Mouse (Mus musculus) hindbrain, embryonic 11.5 days (tissue): ENCODE results near the gene Slc16a10. TPM values are rescaled to one million over a fixed set of nuclear protein-coding genes. Genes with fewer than 3 reads are reported as not detected.

ENCODE experiments used
- ATAC-seq: fragments of 200-750 bp; cut with Nextera tagmentation; 2 replicates; pipeline ENCODE4 v1.8.0; 2017; ENCODE audit warnings: mild to moderate bottlenecking, moderate TSS enrichment, moderate library complexity; ENCODE audit not compliant: low FRiP score
- DNase-seq: peaks from one replicate; pipeline ENCODE4 v3.0.0-alpha.2; 2015; ENCODE audit warnings: low spot score
- H3K27ac ChIP-seq: fragments of 300-500 bp; sonication (generic); 2 replicates; pipeline ENCODE4 v1.5.1; 2014; ENCODE audit warnings: mild to moderate bottlenecking, low read depth, low read length
- H3K27me3 ChIP-seq: fragments of 300-500 bp; sonication (generic); 2 replicates; pipeline ENCODE4 v1.6.1; 2014; ENCODE audit warnings: mild to moderate bottlenecking, low read length, moderate library complexity, mixed read lengths; ENCODE audit not compliant: control insufficient read depth, insufficient read depth
- H3K36me3 ChIP-seq: fragments of 300-500 bp; sonication (generic); 2 replicates; pipeline ENCODE4 v1.6.1; 2014; ENCODE audit warnings: mild to moderate bottlenecking, low read length, moderate library complexity, mixed read lengths; ENCODE audit not compliant: control insufficient read depth, insufficient read depth
- H3K4me1 ChIP-seq: fragments of 300-500 bp; sonication (generic); replicated peaks from 2 replicates; pipeline ENCODE4 v1.6.1; 2014; ENCODE audit warnings: low read length, mixed read lengths; ENCODE audit not compliant: control insufficient read depth, insufficient read depth
- H3K4me2 ChIP-seq: fragments of 300-500 bp; sonication (generic); replicated peaks from 2 replicates; pipeline ENCODE4 v1.6.1; 2014; ENCODE audit warnings: mild to moderate bottlenecking, low read depth, low read length
- H3K4me3 ChIP-seq: fragments of 300-500 bp; sonication (generic); 2 replicates; pipeline ENCODE4 v1.5.1; 2014; ENCODE audit warnings: low read depth, low read length
- H3K9ac ChIP-seq: fragments of 300-500 bp; sonication (generic); 2 replicates; pipeline ENCODE4 v1.6.1; 2014; ENCODE audit warnings: low read depth, low read length
- H3K9me3 ChIP-seq: fragments of 300-500 bp; sonication (generic); 2 replicates; pipeline ENCODE4 v1.6.1; 2016; ENCODE audit warnings: low read length; ENCODE audit not compliant: control insufficient read depth
- WGBS: fragments of 180-500 bp; shearing (Covaris S2); extraction: QIAGEN DNeasy Blood & Tissue Kit; methylation state at CpG from one replicate; pipeline ENCODE4 v1.1.7; 2014; 5-methylcytosine and 5-hydroxymethylcytosine counted together
- polyA plus RNA-seq: library from polyadenylated mRNA; unstranded; fragments of >200 nt; fragmentation: Nextera tagmentation; extraction: Ambion mirVana; gene quantifications from 2 replicates; pipeline ENCODE4 v1.2.1, GENCODE M21; 2014

Gene Slc16a10
- polyA plus RNA-seq = 8.6 and 8.9 TPM in 2 replicates

DNA sequence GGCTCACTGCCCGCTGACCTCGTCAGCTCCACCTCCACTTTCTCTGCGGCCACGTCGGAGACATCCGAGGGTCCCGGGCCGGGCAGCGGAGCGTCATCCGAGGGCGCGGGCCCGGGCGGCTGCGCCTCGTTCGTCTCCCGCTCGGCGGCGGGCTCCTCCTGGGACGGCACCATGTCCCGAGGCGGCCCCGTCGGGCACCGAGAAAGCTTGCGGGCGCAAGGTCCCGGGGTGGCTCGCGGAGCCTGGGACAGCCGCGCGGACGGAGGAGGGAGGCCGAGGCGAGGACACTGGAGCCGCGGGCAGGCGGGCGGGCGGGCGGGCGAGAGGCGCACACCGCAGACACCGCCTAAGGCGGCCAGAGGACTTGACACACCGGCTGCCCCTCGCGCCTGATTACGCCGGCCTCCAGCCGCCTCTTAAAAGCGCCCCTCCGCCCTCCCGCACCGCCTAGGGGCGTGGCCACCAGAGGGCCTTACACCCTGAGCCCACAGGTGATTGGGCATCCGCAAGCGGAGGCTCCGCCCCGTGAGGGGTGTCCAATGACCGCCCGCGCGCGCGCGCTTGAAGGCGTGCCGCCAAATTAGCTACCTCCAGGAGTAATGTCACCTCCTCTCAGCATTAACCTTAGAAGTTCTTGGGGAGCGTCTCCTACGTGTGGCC, at the start of gene Slc16a10:
Gene Slc16a10, minus strand, starts transcription at position 395 of the 660 bp plus-strand sequence.
- H3K36me3 ChIP-seq = no peaks in the 10 kb centered on the region
- under 1% methylated on average over 63 of the region's 76 CpGs for WGBS
- no peaks in the 10 kb centered on the region; the same call in 1 of the 2 replicates for H3K4me1 ChIP-seq
- no peaks in the 10 kb centered on the region; the same call in 1 of the 2 replicates for H3K27me3 ChIP-seq
- peak; percentile 96 for DNase-seq
- H3K4me3 ChIP-seq = peak within 1 kb of the TSS; percentile 58
- H3K4me2 ChIP-seq = peak within 1 kb of the TSS; percentile 96
- no peaks in the 10 kb centered on the region for H3K9me3 ChIP-seq
- peak within 1 kb of the TSS; percentile 63 for H3K9ac ChIP-seq
- no peak within 1 kb of the TSS for H3K27ac ChIP-seq
- peak; percentile 99 for ATAC-seq

DNA sequence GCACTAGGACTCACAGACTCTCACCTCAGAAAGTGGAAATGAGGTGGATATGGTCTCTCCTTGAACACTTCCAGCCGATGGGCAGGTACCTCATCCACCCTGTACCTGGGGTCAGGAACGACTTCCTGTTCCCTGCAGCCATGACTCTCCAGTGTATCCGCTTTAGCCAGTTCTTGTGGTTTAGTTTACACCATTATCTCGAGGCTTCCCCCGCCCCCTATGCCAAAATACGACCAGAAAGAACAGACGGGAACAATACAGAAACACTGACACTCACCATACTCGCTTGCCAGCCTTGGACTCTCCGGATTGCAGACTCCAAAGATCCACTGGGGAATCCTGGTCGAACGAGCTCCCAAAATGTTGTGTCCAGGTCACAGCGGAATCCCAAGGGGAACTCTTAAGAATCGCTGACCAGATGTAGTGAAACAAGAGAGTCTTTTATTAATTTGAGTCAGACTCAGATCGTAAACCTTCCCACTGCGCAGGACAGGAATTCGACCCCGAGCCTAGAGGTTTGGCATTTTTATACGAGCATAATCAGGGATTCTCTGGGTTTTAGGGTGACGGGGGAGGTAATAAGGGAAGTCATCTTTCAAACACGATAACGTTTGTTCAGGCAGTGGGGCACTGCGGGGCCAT, 49.4 kb upstream of the Slc16a10 start:
- 62% methylated on average over 22 of the region's 22 CpGs for whole genome bisulfite sequencing
- no peak overlapping the region for H3K4me3 ChIP-seq
- H3K27me3 ChIP-seq = no peaks in the 10 kb centered on the region
- peak; percentile 10 for DNase-seq
- no peaks in the 10 kb centered on the region for H3K9me3 ChIP-seq
- H3K9ac ChIP-seq = no peak overlapping the region
- ATAC-seq = no peak
- no peaks in the 10 kb centered on the region for H3K36me3 ChIP-seq
- peak overlapping the region; percentile 14; the same call in 1 of the 2 replicates for H3K4me2 ChIP-seq
- H3K27ac ChIP-seq = no peak overlapping the region
- H3K4me1 ChIP-seq = no peaks in the 10 kb centered on the region

DNA sequence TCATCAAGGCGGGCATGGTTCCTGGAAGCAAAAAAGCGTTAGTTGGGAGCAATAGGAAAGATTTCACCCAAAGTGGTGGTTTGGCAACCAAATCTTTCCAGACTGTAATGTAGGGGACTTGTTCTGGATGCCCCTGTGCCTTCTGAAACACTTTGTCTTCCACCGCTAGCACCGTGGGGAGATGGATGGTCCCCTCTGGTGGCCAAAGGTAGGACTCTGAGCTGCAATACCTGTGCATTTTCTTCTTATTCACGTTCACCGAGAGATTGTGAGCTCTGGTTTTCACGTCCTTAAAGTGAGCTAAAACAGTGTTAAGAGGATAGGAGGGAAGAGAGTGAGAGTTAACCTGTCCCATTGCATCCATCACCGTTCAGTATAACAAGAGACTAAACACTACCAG, 48.8 kb upstream of the Slc16a10 start:
- Histone ChIP-seq H3K36me3 (no peaks in the 10 kb centered on the region), H3K27ac (no peak overlapping the region), H3K4me2 (no peak overlapping the region), H3K27me3 (no peaks in the 10 kb centered on the region), H3K9ac (no peak overlapping the region), H3K4me3 (no peak overlapping the region), H3K4me1 (no peaks in the 10 kb centered on the region), H3K9me3 (no peaks in the 10 kb centered on the region)
- 85% methylated on average over 8 of the region's 8 CpGs for WGBS
- no peak for ATAC-seq
- DNase-seq = no peak

DNA sequence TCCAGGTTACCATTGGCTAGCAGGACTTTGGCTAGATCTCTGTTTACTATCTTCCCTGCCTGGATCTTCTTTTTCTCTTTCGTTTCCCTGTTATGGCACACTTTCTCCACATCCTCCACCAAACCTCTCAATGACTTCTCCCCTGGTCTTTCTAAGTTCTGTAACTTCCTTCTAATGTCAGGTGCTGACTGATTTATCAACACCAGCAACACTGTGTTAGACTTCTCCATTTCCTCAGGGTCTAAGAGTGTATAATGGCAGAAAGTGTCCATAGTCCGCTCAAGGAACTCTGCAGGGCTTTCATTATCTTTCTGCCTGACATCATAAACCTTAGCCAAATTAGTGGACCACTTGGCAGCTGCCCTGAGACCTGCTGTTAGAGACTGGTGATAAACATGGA, 47.6 kb upstream of the Slc16a10 start:
- no peaks in the 10 kb centered on the region for H3K36me3 ChIP-seq
- H3K9ac ChIP-seq = no peak overlapping the region
- no peaks in the 10 kb centered on the region for H3K9me3 ChIP-seq
- H3K4me3 ChIP-seq = no peak overlapping the region
- no peaks in the 10 kb centered on the region for H3K27me3 ChIP-seq
- WGBS = 91% methylated on average over 2 of the region's 2 CpGs
- H3K4me1 ChIP-seq = no peaks in the 10 kb centered on the region
- ATAC-seq = no peak
- no peak overlapping the region for H3K4me2 ChIP-seq
- no peak overlapping the region for H3K27ac ChIP-seq
- DNase-seq = no peak

DNA sequence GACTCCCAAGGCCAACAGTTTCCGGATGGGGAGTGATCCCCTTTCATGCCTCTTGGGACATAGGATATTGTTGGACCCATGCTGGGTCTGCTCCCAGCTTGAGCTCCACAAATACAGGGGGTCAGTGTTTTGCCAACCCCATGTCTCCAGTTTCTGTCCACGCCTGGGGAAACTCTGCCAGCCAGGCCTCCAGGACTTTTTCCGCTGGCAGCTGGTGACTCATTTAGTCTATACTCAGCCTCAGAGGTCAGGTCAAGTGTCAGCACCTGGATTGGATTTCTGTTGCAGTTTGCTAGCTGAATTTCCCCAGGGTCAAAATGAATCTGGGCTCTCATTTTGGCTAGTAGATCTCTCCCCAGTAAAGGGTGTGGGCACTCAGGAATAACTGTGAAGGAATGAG, 46.8 kb upstream of the Slc16a10 start:
- H3K36me3 ChIP-seq = no peaks in the 10 kb centered on the region
- WGBS = 55% methylated on average over 3 of the region's 3 CpGs
- no peak overlapping the region for H3K9ac ChIP-seq
- H3K4me2 ChIP-seq = no peak overlapping the region
- H3K27ac ChIP-seq = no peak overlapping the region
- no peak for ATAC-seq
- DNase-seq = no peak
- no peak overlapping the region for H3K4me3 ChIP-seq
- H3K27me3 ChIP-seq = no peaks in the 10 kb centered on the region
- H3K9me3 ChIP-seq = no peaks in the 10 kb centered on the region
- no peaks in the 10 kb centered on the region for H3K4me1 ChIP-seq

DNA sequence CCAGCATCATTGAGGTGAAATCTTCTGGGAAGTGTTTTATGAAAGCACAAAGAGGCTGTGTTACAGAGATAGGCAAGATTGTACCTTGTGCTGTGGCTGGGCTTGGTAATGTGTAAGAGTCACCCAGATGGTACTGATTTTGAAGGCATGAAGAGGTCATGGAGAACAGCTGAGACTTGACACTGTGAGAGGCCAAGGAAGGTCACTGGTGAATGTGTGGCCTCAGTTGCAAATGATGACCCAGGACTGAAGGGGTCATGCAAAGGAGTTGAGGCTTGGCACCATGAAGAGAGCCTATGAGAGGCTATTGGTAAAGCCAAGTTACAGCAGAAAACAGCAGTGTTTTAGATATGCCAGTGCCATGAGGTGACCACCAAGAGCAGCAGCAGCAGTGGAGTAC, 43.9 kb upstream of the Slc16a10 start:
- H3K9ac ChIP-seq = no peak overlapping the region
- no peak overlapping the region for H3K4me3 ChIP-seq
- H3K27me3 ChIP-seq = no peaks in the 10 kb centered on the region
- no peaks in the 10 kb centered on the region for H3K36me3 ChIP-seq
- ATAC-seq = no peak
- no peak overlapping the region for H3K27ac ChIP-seq
- no peaks in the 10 kb centered on the region for H3K9me3 ChIP-seq
- DNase-seq = no peak
- H3K4me1 ChIP-seq = no peaks in the 10 kb centered on the region
- no peak overlapping the region for H3K4me2 ChIP-seq

DNA sequence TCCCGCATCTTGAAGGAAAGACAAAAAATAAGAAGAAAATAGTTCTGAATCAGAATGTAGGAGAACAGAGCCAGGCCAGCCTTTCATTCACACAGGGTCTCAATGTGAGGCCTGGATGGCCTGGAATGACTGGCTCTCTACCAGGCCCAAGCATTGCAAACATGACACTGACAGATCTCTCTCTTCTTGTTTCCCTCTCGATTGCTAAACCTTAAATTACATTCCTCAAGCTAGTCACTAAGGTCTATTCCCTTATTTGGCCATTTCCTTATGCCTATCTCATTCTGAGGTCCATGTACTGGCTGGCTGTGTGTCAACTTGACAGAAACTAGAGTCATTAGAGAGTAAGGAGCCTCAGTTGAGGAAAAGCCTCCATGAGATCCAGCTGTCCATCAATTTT, 38.0 kb upstream of the Slc16a10 start:
- no peak for ATAC-seq
- WGBS = 87% methylated on average over 2 of the region's 2 CpGs

DNA sequence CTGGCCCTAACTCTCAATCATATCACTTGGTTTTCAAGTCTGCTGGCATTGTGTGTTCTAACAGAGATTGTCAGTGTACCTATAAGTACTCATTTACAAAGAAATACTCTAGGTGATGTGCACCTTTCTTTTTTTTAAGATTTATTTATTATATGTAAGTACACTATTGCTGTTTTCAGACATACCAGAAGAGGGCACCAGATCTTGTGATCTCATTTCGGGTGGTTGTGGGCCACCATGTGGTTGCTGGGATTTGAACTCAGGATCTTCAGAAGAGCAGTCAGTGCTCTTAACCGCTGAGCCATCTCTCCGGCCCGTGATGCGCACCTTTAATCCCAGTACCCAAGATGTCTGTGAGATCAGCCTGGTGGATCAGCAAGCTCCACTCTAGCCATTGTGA, 37.1 kb upstream of the Slc16a10 start:
- H3K4me1 ChIP-seq = no peaks in the 10 kb centered on the region
- H3K27ac ChIP-seq = no peak overlapping the region
- 97% methylated on average over 5 of the region's 5 CpGs for whole genome bisulfite sequencing
- H3K9ac ChIP-seq = no peak overlapping the region
- no peak for DNase-seq
- no peaks in the 10 kb centered on the region for H3K9me3 ChIP-seq
- no peaks in the 10 kb centered on the region for H3K36me3 ChIP-seq
- H3K27me3 ChIP-seq = no peaks in the 10 kb centered on the region
- H3K4me3 ChIP-seq = no peak overlapping the region
- no peak overlapping the region for H3K4me2 ChIP-seq
- no peak for ATAC-seq

More for the DNA sequence above, 38.0 kb upstream of the Slc16a10 start:
- Histone ChIP-seq H3K27me3 (no peaks in the 10 kb centered on the region), H3K36me3 (no peaks in the 10 kb centered on the region), H3K27ac (no peak overlapping the region), H3K9ac (no peak overlapping the region), H3K4me2 (no peak overlapping the region), H3K4me3 (no peak overlapping the region), H3K9me3 (no peaks in the 10 kb centered on the region), H3K4me1 (no peaks in the 10 kb centered on the region)
- no peak for DNase-seq
